Mouse (Mus musculus) stomach, embryonic 16.5 days (tissue): ENCODE measurements around the gene Hhat. TPM values are rescaled to one million over a fixed set of nuclear protein-coding genes. Genes with fewer than 3 reads are reported as not detected.

ENCODE experiments used
- ATAC-seq: fragments of 200-750 bp; cut with Nextera tagmentation; 2 replicates; pipeline ENCODE4 v1.8.0; 2017; ENCODE audit warnings: moderate number of reproducible peaks, moderate TSS enrichment; ENCODE audit not compliant: insufficient read depth, low FRiP score
- H3K27ac ChIP-seq: fragments of 300-500 bp; sonication (generic); 2 replicates; pipeline ENCODE4 v1.5.1; 2014; ENCODE audit warnings: low read length
- H3K27me3 ChIP-seq: fragments of 300-500 bp; sonication (generic); 2 replicates; pipeline ENCODE4 v1.6.1; 2014; ENCODE audit warnings: low read length, control low read depth, mixed read lengths; ENCODE audit not compliant: control insufficient read depth, insufficient read depth
- H3K36me3 ChIP-seq: fragments of 300-500 bp; sonication (generic); 2 replicates; pipeline ENCODE4 v1.6.1; 2014; ENCODE audit warnings: low read length; ENCODE audit not compliant: control insufficient read depth, insufficient read depth
- H3K4me1 ChIP-seq: fragments of 300-500 bp; sonication (generic); 2 replicates; pipeline ENCODE4 v1.6.1; 2014; ENCODE audit warnings: low read length, control low read depth, mixed read lengths; ENCODE audit not compliant: control insufficient read depth, insufficient read depth
- H3K4me2 ChIP-seq: fragments of 300-500 bp; sonication (generic); 2 replicates; pipeline ENCODE4 v1.6.1; 2014; ENCODE audit warnings: low read depth, low read length, mixed read lengths
- H3K4me3 ChIP-seq: fragments of 300-500 bp; sonication (generic); replicated peaks from 2 replicates; pipeline ENCODE4 v1.5.1; 2014; ENCODE audit warnings: mild to moderate bottlenecking, low read length
- H3K9ac ChIP-seq: fragments of 300-500 bp; sonication (generic); 2 replicates; pipeline ENCODE4 v1.6.1; 2014; ENCODE audit warnings: low read length
- H3K9me3 ChIP-seq: fragments of 300-500 bp; sonication (generic); replicated peaks from 2 replicates; pipeline ENCODE4 v1.6.1; 2016; ENCODE audit warnings: low read length, control low read depth; ENCODE audit not compliant: control insufficient read depth
- WGBS: fragments of 180-500 bp; shearing (Covaris S2); extraction: QIAGEN DNeasy Blood & Tissue Kit; methylation state at CpG from one replicate; pipeline ENCODE4 v1.1.7; 2014; 5-methylcytosine and 5-hydroxymethylcytosine counted together
- polyA plus RNA-seq: library from polyadenylated mRNA; unstranded; fragments of >200 nt; fragmentation: Nextera tagmentation; extraction: Ambion mirVana; gene quantifications from 2 replicates; pipeline ENCODE4 v1.2.1, GENCODE M21; 2015

Hhat gene
- polyA plus RNA-seq, 1 experiment from 2014 or later = 8.9 TPM

GRCm38 (mm10) chr1:192537169-192537568 is 233.9 kb downstream of the Hhat start:
- no peak overlapping the region for H3K9ac ChIP-seq
- WGBS = 60% methylated on average over 7 of the region's 7 CpGs

GRCm38 (mm10) chr1:192536440-192536839 is 234.6 kb downstream of the Hhat start:
- 37% methylated on average over 1 of the region's 1 CpGs for WGBS
- no peak overlapping the region for H3K4me2 ChIP-seq
- H3K9ac ChIP-seq = no peak overlapping the region
- no peaks in the 10 kb centered on the region for H3K4me1 ChIP-seq
- no peaks in the 10 kb centered on the region for H3K36me3 ChIP-seq
- ATAC-seq = no peak
- no peaks in the 10 kb centered on the region for H3K9me3 ChIP-seq
- no peak overlapping the region for H3K4me3 ChIP-seq
- H3K27ac ChIP-seq = no peak overlapping the region
- H3K27me3 ChIP-seq = no peaks in the 10 kb centered on the region

More at GRCm38 (mm10) chr1:192537169-192537568, 233.9 kb downstream of the Hhat start:
- no peaks in the 10 kb centered on the region for H3K27me3 ChIP-seq
- no peaks in the 10 kb centered on the region for H3K36me3 ChIP-seq
- no peaks in the 10 kb centered on the region for H3K4me1 ChIP-seq
- ATAC-seq = no peak
- no peaks in the 10 kb centered on the region for H3K9me3 ChIP-seq
- no peak overlapping the region for H3K27ac ChIP-seq
- no peak overlapping the region for H3K4me3 ChIP-seq
- H3K4me2 ChIP-seq = no peak overlapping the region

- ATAC-seq = no peak
These were observed 238.0 kb downstream of the Hhat start for GRCm38 (mm10) chr1:192533016-192533415.

GRCm38 (mm10) chr1:192532212-192532611 is 238.8 kb downstream of the Hhat start:
- WGBS = 46% methylated on average over 2 of the region's 2 CpGs
- H3K36me3 ChIP-seq = no peaks in the 10 kb centered on the region
- H3K4me2 ChIP-seq = no peak overlapping the region
- H3K9ac ChIP-seq = no peak overlapping the region
- H3K27me3 ChIP-seq = no peaks in the 10 kb centered on the region
- H3K27ac ChIP-seq = no peak overlapping the region
- H3K4me1 ChIP-seq = no peaks in the 10 kb centered on the region
- no peak for ATAC-seq
- H3K4me3 ChIP-seq = no peak overlapping the region
- H3K9me3 ChIP-seq = no peaks in the 10 kb centered on the region

More at GRCm38 (mm10) chr1:192533016-192533415, 238.0 kb downstream of the Hhat start:
- Histone ChIP-seq H3K27ac (no peak overlapping the region), H3K27me3 (no peaks in the 10 kb centered on the region), H3K4me2 (no peak overlapping the region), H3K36me3 (no peaks in the 10 kb centered on the region), H3K9me3 (no peaks in the 10 kb centered on the region), H3K4me3 (no peak overlapping the region), H3K4me1 (no peaks in the 10 kb centered on the region), H3K9ac (no peak overlapping the region)

GRCm38 (mm10) chr1:192531490-192532146 is 239.4 kb downstream of the Hhat start:
- WGBS = 62% methylated on average over 2 of the region's 2 CpGs
- no peaks in the 10 kb centered on the region for H3K27me3 ChIP-seq

GRCm38 (mm10) chr1:192525711-192526350 is 245.2 kb downstream of the Hhat start:
- 63% methylated on average over 14 of the region's 14 CpGs for WGBS
- Histone ChIP-seq H3K9ac (no peak overlapping the region), H3K4me3 (no peak overlapping the region), H3K9me3 (no peaks in the 10 kb centered on the region), H3K4me2 (no peak overlapping the region), H3K27me3 (no peaks in the 10 kb centered on the region), H3K27ac (no peak overlapping the region), H3K36me3 (no peaks in the 10 kb centered on the region), H3K4me1 (0 out of 2 replicates have a peak, but pooled peaks cover 3% of the 10 kb centered on the region)
- ATAC-seq = no peak

More at GRCm38 (mm10) chr1:192531490-192532146, 239.4 kb downstream of the Hhat start:
- Histone ChIP-seq H3K4me3 (no peak overlapping the region), H3K36me3 (no peaks in the 10 kb centered on the region), H3K9me3 (no peaks in the 10 kb centered on the region), H3K9ac (no peak overlapping the region), H3K4me1 (no peaks in the 10 kb centered on the region), H3K27ac (no peak overlapping the region), H3K4me2 (no peak overlapping the region)
- no peak for ATAC-seq

- no peaks in the 10 kb centered on the region for H3K9me3 ChIP-seq
- no peaks in the 10 kb centered on the region for H3K36me3 ChIP-seq
- H3K4me2 ChIP-seq = no peak overlapping the region
- ATAC-seq = no peak
- 0 out of 2 replicates have a peak, but pooled peaks cover 3% of the 10 kb centered on the region for H3K4me1 ChIP-seq
- no peak overlapping the region for H3K27ac ChIP-seq
- H3K9ac ChIP-seq = no peak overlapping the region
- no peak overlapping the region for H3K4me3 ChIP-seq
- 46% methylated on average over 12 of the region's 12 CpGs for WGBS
- H3K27me3 ChIP-seq = no peaks in the 10 kb centered on the region
These were observed 248.4 kb downstream of the Hhat start for GRCm38 (mm10) chr1:192522376-192523178.

GRCm38 (mm10) chr1:192520836-192521435 is 250.1 kb downstream of the Hhat start:
- ATAC-seq = no peak
- WGBS = 41% methylated on average over 13 of the region's 13 CpGs
- Histone ChIP-seq H3K9me3 (no peaks in the 10 kb centered on the region), H3K4me3 (no peak overlapping the region), H3K27me3 (no peaks in the 10 kb centered on the region), H3K4me1 (0 out of 2 replicates have a peak, but pooled peaks cover 3% of the 10 kb centered on the region), H3K36me3 (no peaks in the 10 kb centered on the region), H3K27ac (no peak overlapping the region), H3K9ac (no peak overlapping the region), H3K4me2 (no peak overlapping the region)
